Mouse (Mus musculus) CH12.LX (cell line): ENCODE measurements around the gene Efna4. TPM values are rescaled to one million over a fixed set of nuclear protein-coding genes. Genes with fewer than 3 reads are reported as not detected.

Experiments used
- DNase-seq: peaks from one replicate; pipeline ENCODE4 v3.0.0-alpha.2; 2013; ENCODE audit errors: extremely low read depth
- H3K27ac ChIP-seq: 2 replicates; pipeline ENCODE4 v1.5.1; 2012; ENCODE audit warnings: low read depth, mild to moderate bottlenecking, control low read depth, moderate library complexity; ENCODE audit not compliant: insufficient read depth
- H3K27me3 ChIP-seq: replicated peaks from 2 replicates; pipeline ENCODE3; 2012; ENCODE audit warnings: inconsistent platforms
- H3K36me3 ChIP-seq, 2 experiments: replicated peaks in 1 of 2; 2 replicates each; pipeline versions ENCODE3 to v1.6.1; 2012; ENCODE audit warnings: inconsistent platforms in 1 of 2, low read length in 1 of 2, mild to moderate bottlenecking in 1 of 2, mixed read lengths in 1 of 2, moderate library complexity in 1 of 2; ENCODE audit not compliant: control insufficient read depth in 1 of 2, insufficient read depth in 1 of 2
- H3K4me1 ChIP-seq, 2 experiments: 2 replicates each; pipeline ENCODE4 v1.6.1; 2012; ENCODE audit warnings: inconsistent platforms in 1 of 2, moderate library complexity in 1 of 2; ENCODE audit not compliant: insufficient read depth in 2 of 2, control insufficient read depth in 1 of 2
- H3K4me2 ChIP-seq: 2 replicates; pipeline ENCODE4 v1.6.1; 2012; ENCODE audit warnings: low read depth, mild to moderate bottlenecking, control low read depth; ENCODE audit not compliant: poor library complexity, insufficient read depth, severe bottlenecking
- H3K4me3 ChIP-seq, 3 experiments: fragments of 150-350 bp in 1 of 3; sonication (generic) in 1 of 3; replicated peaks in 1 of 3; 2 replicates each; pipeline versions ENCODE3 to v1.5.1; 2011 to 2012; ENCODE audit warnings: low read depth in 2 of 3, low read length in 2 of 3, mild to moderate bottlenecking in 2 of 3, moderate library complexity in 2 of 3, control low read depth in 1 of 3, improper control_type of control experiment in 1 of 3, inconsistent platforms in 1 of 3, mixed read lengths in 1 of 3; ENCODE audit not compliant: poor library complexity in 1 of 3
- H3K79me2 ChIP-seq: replicated peaks from 2 replicates; pipeline ENCODE4 v1.6.1; 2012; ENCODE audit warnings: mild to moderate bottlenecking, moderate library complexity; ENCODE audit not compliant: control insufficient read depth, poor library complexity, insufficient read depth, severe bottlenecking; ENCODE audit errors: extremely low read depth
- H3K9ac ChIP-seq: 2 replicates; pipeline ENCODE4 v1.6.1; 2012; ENCODE audit warnings: low read depth, mild to moderate bottlenecking, control low read depth, moderate library complexity; ENCODE audit not compliant: insufficient read depth
- H3K9me3 ChIP-seq: replicated peaks from 2 replicates; pipeline ENCODE3; 2012; ENCODE audit warnings: low read length, inconsistent platforms, mixed read lengths
- EP300 ChIP-seq: IDR thresholded peaks from 2 replicates; pipeline ENCODE4 v1.6.1; 2011; ENCODE audit warnings: low read length, improper control_type of control experiment
- ETS1 ChIP-seq: conservative IDR thresholded peaks from 2 replicates; pipeline ENCODE4 v1.6.1; 2012; ENCODE audit warnings: low read depth, mild to moderate bottlenecking, inconsistent platforms, low read length, improper control_type of control experiment, moderate library complexity
- GABPA ChIP-seq: IDR thresholded peaks from 2 replicates; pipeline ENCODE4 v1.6.1; 2012; ENCODE audit warnings: low read depth, low read length, improper control_type of control experiment, inconsistent platforms; ENCODE audit not compliant: insufficient replicate concordance
- IRF4 ChIP-seq: IDR thresholded peaks from 2 replicates; pipeline ENCODE4 v1.6.1; 2014; ENCODE audit warnings: low read depth, mild to moderate bottlenecking, inconsistent platforms, low read length, improper control_type of control experiment
- JUN ChIP-seq: IDR thresholded peaks from 2 replicates; pipeline ENCODE4 v1.6.1; 2011; ENCODE audit warnings: low read depth, mild to moderate bottlenecking, low read length, improper control_type of control experiment, moderate library complexity; ENCODE audit not compliant: insufficient read depth
- KAT2A ChIP-seq: IDR thresholded peaks from 2 replicates; pipeline ENCODE4 v1.6.1; 2012; ENCODE audit warnings: low read length, improper control_type of control experiment, inconsistent platforms; ENCODE audit not compliant: insufficient replicate concordance
- MAFK ChIP-seq: IDR thresholded peaks from 2 replicates; pipeline ENCODE4 v1.6.1; 2011; ENCODE audit warnings: low read length, improper control_type of control experiment; ENCODE audit not compliant: insufficient replicate concordance
- MAX ChIP-seq: IDR thresholded peaks from 2 replicates; pipeline ENCODE4 v1.6.1; 2011; ENCODE audit warnings: low read length, improper control_type of control experiment
- MAZ ChIP-seq: IDR thresholded peaks from 2 replicates; pipeline ENCODE4 v1.6.1; 2012; ENCODE audit warnings: low read depth, mild to moderate bottlenecking, inconsistent platforms, low read length, improper control_type of control experiment, moderate library complexity
- MEF2A ChIP-seq: IDR thresholded peaks from 2 replicates; pipeline ENCODE4 v1.6.1; 2014; ENCODE audit warnings: low read depth, mild to moderate bottlenecking, inconsistent platforms, low read length, improper control_type of control experiment, borderline replicate concordance
- MXI1 ChIP-seq: IDR thresholded peaks from 2 replicates; pipeline ENCODE4 v1.6.1; 2011; ENCODE audit warnings: mild to moderate bottlenecking, low read depth, low read length, improper control_type of control experiment
- NELFE ChIP-seq: IDR thresholded peaks from 2 replicates; pipeline ENCODE4 v1.6.1; 2011; ENCODE audit warnings: low read depth, low read length, improper control_type of control experiment
- TBP ChIP-seq: conservative IDR thresholded peaks from 2 replicates; pipeline ENCODE4 v1.6.1; 2011; ENCODE audit warnings: low read depth, low read length, improper control_type of control experiment
- TCF12 ChIP-seq: IDR thresholded peaks from 2 replicates; pipeline ENCODE4 v1.6.1; 2014; ENCODE audit warnings: low read depth, mild to moderate bottlenecking, inconsistent platforms, low read length, improper control_type of control experiment
- ZC3H11A ChIP-seq: IDR thresholded peaks from 2 replicates; pipeline ENCODE4 v1.6.1; 2012; ENCODE audit warnings: low read depth, mild to moderate bottlenecking, inconsistent platforms, low read length, improper control_type of control experiment
- ZKSCAN1 ChIP-seq: IDR thresholded peaks from 2 replicates; pipeline ENCODE4 v1.6.1; 2012; ENCODE audit warnings: low read depth, inconsistent platforms, low read length, improper control_type of control experiment, borderline replicate concordance
- ZMIZ1 ChIP-seq: IDR thresholded peaks from 2 replicates; pipeline ENCODE4 v1.6.1; 2012; ENCODE audit warnings: low read depth, mild to moderate bottlenecking, inconsistent platforms, low read length, improper control_type of control experiment
- ZNF384 ChIP-seq: IDR thresholded peaks from 2 replicates; pipeline ENCODE4 v1.6.1; 2012; ENCODE audit warnings: low read depth, low read length, improper control_type of control experiment, inconsistent platforms
- dilution Hi-C: fragments of 300-500 bp; cut with MboI; formaldehyde crosslinking; loops from 2 replicates; pipeline ENCODE4 v1.14.3; 2020; ENCODE audit warnings: low sequenced_read_pairs; ENCODE audit not compliant: extremely low pct_unique_long_range_greater_than_20kb, extremely low pct_ligation_motif_present
- in situ Hi-C: fragments of 300-500 bp; cut with MboI; formaldehyde crosslinking; loops from 3 replicates; pipeline ENCODE4 v1.14.3; 2019; ENCODE audit warnings: low sequenced_read_pairs, low pct_ligation_motif_present, low pct_unique_long_range_greater_than_20kb, mixed read lengths
- polyA plus RNA-seq: library from polyadenylated mRNA; unstranded; fragments of >175 nt; gene quantifications from 2 replicates; pipeline ENCODE4 v1.2.1, GENCODE M21; 2012; ENCODE audit warnings: low read depth; ENCODE audit not compliant: insufficient read length
- total RNA-seq, 2 experiments: library from RNA; depleted of rRNA; stranded (reverse); fragments of 300-350 nt in 1 of 2; fragments of >200 nt in 1 of 2; gene quantifications; 2 replicates each; pipeline ENCODE4 v1.2.3; 2012 to 2014

Efna4 gene
- total and polyA plus RNA-seq, 3 experiments: 1.1 to 2.6 (median 1.1) TPM

DNA sequence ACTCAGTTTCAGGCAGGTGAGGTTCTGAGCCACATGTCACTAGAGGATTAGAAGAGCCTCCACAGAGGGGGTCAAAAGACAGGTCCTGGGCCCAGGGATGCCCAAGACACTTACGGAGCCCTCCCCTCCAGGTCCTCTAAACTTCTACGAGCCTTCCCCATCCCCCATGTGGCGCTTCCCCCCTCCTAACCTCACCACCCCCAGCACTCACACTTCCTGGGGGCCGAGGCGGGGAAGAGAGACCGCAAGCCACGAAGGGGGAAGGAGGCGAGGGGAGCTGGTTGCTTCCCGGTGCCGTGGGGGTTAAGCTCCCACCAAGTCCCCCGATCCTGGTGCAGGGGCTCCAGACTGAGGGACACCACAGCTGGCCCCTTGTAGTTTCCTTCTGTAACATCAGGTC lies 47.6 kb upstream of the Efna4 start (continued):
- peak; percentile 70; the same call in 1 of the 2 replicates for TF ChIP-seq MAZ
- TF ChIP-seq ETS1: 0 out of 2 replicates have a peak, but pooled peaks have one; percentile 2
- TF ChIP-seq MXI1: no peak; the same call in 1 of the 2 replicates
- no peak for TF ChIP-seq MEF2A
- TF ChIP-seq TBP: no peak
- TF ChIP-seq JUN: no peak
- no peak for TF ChIP-seq EP300
- no peak for TF ChIP-seq ZC3H11A

DNA sequence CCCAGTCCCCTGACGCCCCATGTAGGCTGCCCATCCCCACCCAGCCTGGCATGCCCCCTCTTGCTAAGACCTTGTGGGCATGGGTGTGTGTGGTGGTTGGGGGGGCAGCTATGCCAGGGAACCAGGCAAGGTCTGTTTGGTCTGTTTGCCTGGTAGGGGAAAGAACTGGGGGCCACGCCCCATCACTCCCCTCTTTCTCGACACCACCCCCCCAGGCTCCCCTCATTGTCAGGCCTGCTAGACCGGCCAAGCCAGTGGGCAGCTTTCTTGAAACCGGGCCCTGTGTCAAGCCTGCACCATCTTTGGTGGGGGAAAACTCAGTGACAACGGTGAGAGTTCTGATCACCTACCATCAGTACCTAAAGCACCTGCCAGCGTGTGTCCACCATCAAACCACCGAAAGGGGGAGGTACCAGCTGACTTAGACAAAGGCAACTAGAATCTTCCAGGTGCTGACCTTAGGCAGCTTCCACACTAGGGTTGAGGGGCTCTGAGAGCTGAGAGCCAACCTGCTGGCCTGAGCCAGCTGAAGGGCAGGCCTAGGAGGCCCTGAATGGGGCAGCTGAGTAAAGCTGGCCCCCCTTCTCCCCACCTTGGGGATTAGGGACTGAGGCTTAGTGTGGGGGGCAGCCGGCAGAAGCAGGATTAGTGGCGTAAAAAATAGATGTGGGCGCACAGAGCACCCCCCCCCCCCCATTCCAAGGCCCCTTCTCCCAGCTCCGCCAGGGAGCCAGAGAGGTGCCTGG lies 46.7 kb upstream of the Efna4 start:
- Histone ChIP-seq H3K27me3 (no peaks in the 10 kb centered on the region), H3K9me3 (no peaks in the 10 kb centered on the region), H3K4me1 (peaks cover 27 to 95% of the 10 kb centered on the region in 2 experiments), H3K79me2 (peaks cover 57% of the 10 kb centered on the region), H3K4me2 (peak overlapping the region; percentile 79), H3K36me3 (peaks cover 35 to 53% of the 10 kb centered on the region in 2 experiments), H3K27ac (peak overlapping the region; percentile 99; the same call in 1 of the 2 replicates), H3K4me3 (peak overlapping the region in 1 of 3 experiments; percentile 63), H3K9ac (peak overlapping the region; percentile 73)
- no peak for DNase-seq
- in situ Hi-C loops (no loop called here), dilution Hi-C loops (no loop called here)
- no peak for TF ChIP-seq ZMIZ1
- TF ChIP-seq ZC3H11A: no peak
- TF ChIP-seq ZKSCAN1: no peak
- TF ChIP-seq GABPA: no peak
- no peak for TF ChIP-seq NELFE
- TF ChIP-seq, all 38 proteins: peak for 0

DNA sequence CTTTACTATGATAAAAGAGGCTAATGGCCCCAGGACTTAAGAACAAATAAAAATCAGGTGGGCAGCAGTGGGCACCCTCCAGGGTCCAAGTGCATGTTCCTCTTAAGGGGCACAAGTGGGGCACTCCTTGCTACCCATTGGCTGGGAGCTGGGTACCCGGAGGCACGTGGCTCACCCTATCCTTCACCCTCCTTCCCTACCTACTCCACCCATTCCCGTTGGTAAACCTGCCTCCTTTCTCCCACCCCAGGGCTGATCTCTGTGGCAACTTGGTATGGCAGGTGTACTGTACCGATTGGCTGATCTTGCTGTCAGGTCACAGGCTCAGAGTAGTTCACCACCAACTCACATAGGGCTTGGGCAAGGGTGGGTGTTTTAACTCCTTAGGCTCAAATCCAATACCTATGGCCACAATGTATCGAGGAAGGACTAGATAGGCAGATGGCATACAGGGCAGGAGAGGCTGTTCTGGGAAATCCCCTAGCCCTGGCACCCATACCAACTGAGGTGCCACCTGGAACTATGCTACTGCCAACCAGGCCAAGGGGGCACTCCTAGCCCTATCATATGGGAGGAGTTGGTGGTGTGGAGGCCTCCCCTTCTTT lies 45.9 kb upstream of the Efna4 start:
- H3K4me2 ChIP-seq: no peak overlapping the region
- H3K27me3 ChIP-seq: no peaks in the 10 kb centered on the region
- no peak for DNase-seq
- H3K9me3 ChIP-seq: no peaks in the 10 kb centered on the region
- H3K4me3 ChIP-seq: no peak overlapping the region
- dilution Hi-C loops (no loop called here), in situ Hi-C loops (no loop called here)
- no peak overlapping the region for H3K27ac ChIP-seq
- no peak overlapping the region for H3K9ac ChIP-seq
- TF ChIP-seq IRF4 (no peak), MAX (no peak), MAZ (no peak), ZNF384 (no peak), ZMIZ1 (no peak), KAT2A (no peak), NELFE (no peak), ZKSCAN1 (no peak), TCF12 (no peak), MEF2A (no peak), GABPA (no peak), MAFK (no peak)
- H3K4me1 ChIP-seq: peaks cover 30 to 97% of the 10 kb centered on the region in 2 experiments
- H3K79me2 ChIP-seq: peaks cover 57% of the 10 kb centered on the region
- peaks cover 39 to 60% of the 10 kb centered on the region in 2 experiments for H3K36me3 ChIP-seq
